Mouse (Mus musculus): ENCODE measurements at regions not wholly inside any gene's neighbourhood (a gene's known extent, or its start where the extent isn't known, plus 50 kb on each side); places are given as distances from the start of the nearest gene placed in this dataset.

DNA sequence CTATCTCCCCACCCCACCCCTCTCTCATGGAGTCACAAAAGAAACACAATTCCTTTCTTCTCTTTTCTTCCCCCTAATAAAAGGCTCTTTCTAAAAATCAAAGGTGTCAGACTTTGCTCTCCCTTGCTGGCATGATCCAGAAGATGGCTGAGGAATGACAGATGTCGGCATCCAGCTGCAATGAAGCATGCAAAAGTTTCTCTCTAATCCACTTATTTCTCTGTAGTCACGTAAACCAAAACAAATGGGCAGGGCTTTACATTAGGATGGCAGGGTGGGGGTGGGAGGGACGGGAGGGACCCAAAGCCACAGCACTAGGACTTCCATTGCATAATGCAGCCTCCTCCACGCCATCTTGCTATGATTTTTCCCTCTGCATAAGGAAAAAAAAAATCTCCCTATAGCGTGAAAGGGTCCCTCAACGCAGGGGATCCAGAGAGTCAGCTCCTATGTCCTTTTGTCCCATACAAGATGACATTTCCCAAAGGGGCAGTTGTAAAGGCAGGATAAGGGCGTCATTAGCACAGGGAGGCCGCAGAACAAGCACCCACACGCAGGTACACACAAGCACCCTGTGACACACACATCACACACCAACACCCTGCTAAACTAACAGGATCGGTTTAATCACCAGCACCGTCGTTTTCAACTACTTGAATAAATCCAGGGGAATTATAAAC is 437.1 kb downstream of the Zfp536 start:
- in situ Hi-C loops (cut with MboI, MseI): no loop called here

DNA sequence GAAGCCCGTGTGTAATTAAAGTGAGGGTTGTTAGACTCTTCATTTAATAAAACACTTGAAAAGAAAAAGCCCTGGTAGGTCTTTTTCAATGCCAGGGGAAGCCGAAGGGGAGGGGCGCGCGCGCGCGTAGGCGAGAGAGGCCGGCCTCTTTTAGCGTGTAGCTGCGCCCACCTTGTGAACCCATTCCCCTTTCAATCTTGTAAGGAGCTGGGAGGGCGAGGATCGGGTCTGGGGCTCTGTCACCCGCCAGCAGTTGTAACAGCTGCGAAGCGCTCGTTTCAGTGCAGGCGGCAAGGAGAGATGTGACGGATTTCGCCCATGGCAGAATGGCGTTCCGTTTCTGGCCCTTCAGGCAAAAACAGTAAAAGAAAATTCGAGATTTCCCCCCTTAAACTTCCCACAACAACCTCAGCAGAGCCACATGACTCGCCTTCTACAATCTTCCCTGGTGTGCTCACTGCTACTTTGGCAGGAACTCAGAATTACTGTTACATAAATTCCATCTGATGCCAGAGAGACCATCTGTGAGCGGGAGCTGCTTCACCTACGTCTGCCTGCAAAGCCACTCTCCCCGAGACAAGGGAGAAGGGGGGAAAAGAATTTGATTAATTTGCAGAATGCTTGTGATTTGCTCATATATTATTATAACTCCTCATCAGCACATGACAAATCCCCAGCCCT is 436.4 kb downstream of the Zfp536 start:
- in situ Hi-C loops (cut with MboI, MseI): no loop called here

DNA sequence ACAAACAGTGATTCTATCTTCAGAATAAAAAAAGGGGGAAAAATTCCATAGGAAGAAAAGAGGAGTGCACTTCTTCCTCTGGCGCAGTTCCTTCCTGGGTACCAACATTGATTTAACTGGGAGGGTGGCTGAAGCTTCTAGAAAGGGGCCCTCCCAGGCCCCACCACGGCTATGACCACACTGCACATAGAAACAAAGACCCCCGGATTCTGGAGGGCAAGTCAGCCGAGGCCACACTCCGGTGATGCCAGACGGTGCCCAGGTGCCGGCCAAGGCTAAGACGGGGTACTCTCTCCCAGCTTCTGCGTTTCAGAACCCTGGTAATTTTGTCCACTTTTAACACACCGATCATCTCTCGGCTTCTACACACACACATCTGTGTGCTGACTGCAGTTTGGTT is 435.8 kb downstream of the Zfp536 start:
- in situ Hi-C loops (cut with MboI, MseI): no loop called here

DNA sequence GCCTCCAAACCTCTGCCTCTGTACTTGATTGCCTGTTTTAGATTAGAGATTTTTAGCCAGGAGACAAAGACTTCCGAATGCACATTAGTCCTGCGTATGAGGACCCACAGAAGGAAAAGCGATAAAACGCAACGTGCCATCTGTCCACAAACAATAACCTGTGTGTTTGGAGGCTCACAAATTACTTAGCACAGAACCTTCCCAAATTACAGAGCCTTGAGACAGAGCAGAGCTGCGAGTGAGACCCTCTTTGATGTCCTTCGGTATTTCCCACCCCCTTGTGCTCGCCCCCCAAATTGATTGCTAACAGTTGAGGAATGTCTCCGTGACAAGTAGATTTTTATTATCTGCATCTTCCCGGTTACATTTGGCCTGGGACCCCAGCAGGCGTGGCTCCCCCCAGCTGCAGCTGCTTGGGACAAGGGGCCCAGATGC is 435.4 kb downstream of the Zfp536 start:
- in situ Hi-C loops (cut with MboI, MseI): no loop called here

DNA sequence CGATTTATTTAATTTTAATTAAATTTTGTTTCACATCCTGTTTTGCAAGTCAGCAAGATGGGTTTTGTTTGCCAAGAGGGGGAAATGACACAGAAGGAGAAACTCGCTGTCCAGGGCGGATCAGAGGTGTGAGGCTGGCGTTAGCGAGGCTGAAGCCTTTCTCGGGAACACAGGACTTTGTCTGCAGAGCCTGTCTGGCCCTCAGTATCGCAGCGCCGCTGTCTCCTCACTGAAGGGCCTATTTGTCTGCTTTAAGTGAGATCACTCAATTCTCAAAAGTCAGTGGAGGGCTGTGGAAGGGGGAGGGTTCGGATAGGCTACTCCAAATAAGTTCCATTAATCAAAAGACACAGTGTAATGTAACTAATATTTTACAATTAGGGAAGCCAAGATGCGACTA is 430.8 kb downstream of the Zfp536 start:
- in situ Hi-C loops (cut with MboI, MseI): loop anchor here in 1 of 2 experiments (5.0 kb wide), 1 partner anchor 1440 kb away; no protein-coding TSS in a partner anchor

DNA sequence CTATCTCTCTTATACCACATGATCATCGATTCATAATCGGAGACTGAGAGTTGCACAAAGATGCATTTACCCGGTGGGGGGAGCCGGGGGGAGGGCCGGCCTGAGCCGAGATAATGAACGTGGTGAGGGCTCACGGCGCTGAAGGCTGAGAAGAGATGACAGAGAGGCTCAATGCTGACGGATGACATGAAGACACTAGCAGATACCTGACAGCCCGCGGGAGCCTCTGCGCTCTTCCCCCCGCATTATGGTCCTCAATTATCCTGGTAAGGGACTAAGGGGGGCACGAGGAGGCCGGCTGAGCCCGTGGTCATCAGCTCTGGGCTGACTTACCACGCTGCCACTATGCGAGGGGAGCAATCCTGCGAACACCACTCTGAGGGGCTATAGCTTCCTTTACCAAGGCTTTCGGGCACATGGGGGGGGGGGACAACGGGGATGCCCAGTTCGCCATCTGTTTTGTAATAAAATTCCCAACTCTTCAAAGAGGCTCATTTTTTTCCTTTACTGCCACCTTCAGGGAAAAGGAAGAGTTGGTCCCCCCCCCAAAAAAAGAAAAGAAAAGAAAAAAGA is 430.3 kb downstream of the Zfp536 start:
- in situ Hi-C loops (cut with MboI, MseI): loop anchor here in 1 of 2 experiments (5.0 kb wide), 1 partner anchor 1441 kb away; no protein-coding TSS in a partner anchor

DNA sequence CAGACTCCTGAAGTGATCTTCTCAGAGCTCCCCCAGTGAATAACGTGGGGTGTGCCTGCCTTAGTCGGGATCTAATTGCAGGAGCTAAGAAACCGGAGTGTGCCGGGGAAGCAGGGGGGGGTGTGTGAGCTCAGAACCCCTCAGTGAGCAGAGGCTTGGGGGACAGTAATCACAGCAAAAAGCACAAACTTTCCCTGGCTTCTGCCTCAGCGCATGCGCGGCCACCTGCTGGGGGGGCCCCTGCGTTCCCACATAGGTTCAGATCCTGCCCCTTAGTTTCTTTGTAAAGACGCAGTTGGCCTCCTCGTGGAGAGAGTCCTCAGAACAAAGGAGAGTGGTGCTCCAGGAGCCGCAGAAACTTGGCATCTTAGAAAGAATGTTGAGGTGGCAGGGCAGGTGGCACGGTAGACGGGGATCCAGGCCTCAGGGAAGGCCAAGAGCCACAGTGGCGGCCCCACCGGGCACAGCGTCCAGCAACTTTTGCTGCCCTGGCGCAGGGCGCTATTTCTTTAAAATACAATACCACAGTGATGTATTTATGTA is 429.7 kb downstream of the Zfp536 start:
- in situ Hi-C loops (cut with MboI, MseI): loop anchor here in 1 of 2 experiments (5.0 kb wide), 1 partner anchor 1441 kb away; no protein-coding TSS in a partner anchor

DNA sequence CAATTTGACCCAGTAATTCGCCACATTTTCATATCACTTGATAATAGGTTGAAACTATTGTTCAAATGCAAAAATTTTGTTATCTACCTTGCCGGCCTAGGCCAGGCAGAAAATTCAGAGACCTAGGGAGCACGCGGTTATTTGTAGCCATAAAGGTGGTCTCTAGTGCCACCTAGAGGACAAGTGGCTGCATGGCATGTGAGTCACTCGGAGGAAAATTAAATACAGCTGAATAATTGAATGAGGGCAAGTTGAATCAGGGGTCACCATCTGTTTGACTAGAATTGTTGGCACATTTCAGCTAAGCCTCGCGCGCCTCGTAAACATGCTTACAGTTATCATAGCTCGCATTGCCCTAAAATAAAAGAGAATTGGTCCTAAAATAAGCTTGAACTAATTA is 427.4 kb downstream of the Zfp536 start:
- in situ Hi-C loops (cut with MboI, MseI): no loop called here

DNA sequence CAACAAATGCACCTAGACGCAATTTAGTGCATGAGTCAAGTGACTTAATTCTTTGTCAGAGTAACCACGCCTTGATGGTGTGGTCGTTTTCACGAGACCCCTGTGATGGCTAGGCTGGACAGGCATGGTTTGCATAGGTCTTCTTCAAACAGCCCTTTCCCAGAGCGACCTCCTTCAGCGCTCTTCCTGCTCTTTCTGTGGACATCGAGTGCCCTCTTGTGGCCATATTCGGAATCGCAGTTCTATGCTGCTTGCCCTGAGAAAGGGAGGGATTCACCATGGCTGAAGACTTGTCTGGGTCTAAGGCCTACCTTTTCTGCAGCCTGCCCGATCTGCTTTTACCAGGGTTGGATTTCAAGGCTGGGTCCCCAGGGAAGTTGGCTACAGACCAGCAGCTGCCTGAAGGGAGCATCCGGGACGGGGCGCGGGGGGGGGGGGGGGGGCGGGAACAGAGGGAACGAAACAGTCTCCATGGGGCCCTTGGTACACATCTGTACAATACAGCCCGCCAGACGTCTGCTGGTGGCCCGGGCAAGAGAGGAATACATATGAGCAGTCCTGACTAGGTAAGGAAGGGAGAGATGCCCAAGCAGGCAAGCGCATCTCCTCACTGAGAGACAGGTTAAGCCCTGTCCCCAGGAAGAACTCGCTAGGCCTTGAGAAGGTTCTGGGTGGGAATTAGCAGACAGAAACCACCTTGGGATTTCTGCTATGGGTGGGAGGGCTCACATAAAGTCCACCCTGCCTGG is 415.6 kb downstream of the Zfp536 start:
- in situ Hi-C loops (cut with MboI, MseI): loop anchor here (5.0 to 25.0 kb wide), 2 partner anchors 1456 to 1696 kb away; no protein-coding TSS in a partner anchor

DNA sequence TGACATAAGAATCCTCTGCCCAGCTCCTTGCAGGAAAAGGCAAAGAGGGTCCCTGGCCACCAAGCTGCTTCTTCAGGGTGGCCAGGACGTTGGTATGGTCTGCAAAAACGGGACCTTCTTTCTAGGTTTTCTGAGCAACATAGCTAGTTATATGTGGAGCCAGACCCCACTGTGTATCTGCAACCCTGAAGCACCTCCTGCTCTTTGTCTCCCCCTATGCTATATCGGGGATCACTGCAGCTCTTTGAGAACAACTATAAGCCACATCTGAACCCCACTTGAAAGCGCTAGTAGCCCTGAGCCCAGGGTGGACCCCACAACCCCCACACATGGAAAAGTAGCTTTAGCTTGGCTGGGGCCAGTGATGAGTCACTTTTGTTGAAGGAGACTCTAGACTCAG is 414.9 kb downstream of the Zfp536 start:
- in situ Hi-C loops (cut with MboI, MseI): loop anchor here (5.0 to 25.0 kb wide), 2 partner anchors 1456 to 1696 kb away; no protein-coding TSS in a partner anchor

DNA sequence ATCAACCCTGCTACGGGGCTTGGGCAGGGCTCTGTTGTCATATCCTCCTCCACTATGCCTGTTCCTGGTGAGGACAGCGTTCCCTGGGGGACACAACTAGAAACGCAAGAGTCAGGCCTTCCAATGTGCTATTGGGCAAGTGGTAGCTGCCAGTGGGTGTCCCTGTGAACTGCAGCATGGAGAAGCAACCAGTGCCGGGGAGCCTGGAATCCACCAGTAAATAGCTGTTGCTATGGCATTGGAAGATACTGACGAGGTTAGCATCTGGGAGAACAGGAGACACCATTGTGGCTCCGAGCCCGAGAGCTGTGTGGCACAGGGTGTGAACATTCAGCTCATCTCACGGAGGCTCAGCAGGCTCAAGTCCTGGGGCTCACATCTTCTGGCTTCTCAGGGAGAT is 414.0 kb downstream of the Zfp536 start:
- in situ Hi-C loops (cut with MboI, MseI): loop anchor here (5.0 to 25.0 kb wide), 2 partner anchors 1457 to 1697 kb away; no protein-coding TSS in a partner anchor

DNA sequence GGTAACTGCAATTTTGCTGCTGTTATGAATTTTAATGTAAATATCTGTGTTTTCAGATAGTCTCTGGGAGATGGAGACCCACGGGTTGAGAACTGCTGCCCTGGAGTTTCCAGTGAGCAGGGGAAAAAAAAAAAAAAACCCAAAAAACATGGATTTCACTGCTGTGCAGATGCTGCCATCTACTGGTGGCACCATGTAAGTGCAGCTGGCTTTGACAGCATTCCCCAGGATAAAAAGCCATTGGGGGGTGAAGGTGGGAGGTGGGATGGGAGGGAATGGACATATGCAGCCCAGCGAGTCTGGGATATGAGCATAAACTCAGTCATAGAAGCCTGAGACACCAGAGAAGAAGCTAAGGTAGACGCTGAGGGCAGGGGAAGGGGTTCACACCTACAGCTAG is 413.3 kb downstream of the Zfp536 start:
- in situ Hi-C loops (cut with MboI, MseI): loop anchor here (25.0 kb wide), 1 partner anchor 1698 kb away; no protein-coding TSS in a partner anchor

DNA sequence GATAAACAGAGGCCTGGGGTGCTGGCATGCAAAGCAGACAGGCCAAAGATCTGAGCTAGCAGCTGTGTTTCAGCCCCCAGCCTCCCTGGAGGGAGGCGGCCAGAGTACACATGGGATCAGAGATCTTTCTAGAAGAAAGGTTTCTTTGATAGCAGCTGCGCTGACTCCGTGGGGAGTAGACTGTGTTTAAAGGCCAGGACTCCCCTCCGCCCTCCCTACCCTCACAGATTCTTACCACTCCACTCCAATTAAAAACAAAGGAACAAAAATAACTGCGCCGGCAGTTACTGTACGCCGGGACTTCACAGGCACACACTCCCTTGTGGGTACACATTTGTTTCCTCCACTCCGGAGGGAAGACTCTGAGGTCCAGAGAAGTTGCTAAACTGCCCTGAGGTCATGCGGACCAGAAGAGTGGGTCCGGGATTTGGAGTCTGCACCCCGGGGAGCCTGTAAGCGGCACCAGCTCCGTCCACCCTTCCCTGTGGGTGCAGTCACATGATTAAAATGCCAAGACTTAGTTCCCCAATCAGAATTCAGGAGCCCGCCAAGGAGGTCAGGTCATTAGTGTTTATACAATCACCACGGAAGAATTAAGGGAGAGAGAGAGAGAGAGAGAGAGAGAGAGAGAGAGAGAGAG is 411.5 kb downstream of the Zfp536 start:
- in situ Hi-C loops (cut with MboI, MseI): loop anchor here (25.0 kb wide), 1 partner anchor 1700 kb away; no protein-coding TSS in a partner anchor

DNA sequence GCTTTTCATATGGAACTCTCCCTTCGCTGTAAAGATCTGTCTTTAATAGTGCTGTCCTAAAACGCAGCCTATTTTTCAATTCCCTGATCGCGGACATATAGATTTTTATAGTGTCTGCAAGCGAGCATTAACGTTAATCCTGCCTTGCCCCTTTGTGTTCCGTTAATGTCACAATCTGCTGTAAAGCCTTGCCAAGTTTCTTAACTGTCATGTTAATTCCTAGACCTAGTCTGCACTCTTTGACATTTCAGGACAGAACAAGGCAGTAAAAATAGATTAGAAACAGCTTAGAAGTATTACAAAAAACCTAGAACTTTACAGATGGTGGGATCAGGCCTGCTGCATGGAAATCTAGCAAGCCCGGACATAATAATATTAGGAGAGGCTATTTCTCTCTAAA is 410.6 kb downstream of the Zfp536 start:
- in situ Hi-C loops (cut with MboI, MseI): loop anchor here (25.0 kb wide), 1 partner anchor 1701 kb away; no protein-coding TSS in a partner anchor

DNA sequence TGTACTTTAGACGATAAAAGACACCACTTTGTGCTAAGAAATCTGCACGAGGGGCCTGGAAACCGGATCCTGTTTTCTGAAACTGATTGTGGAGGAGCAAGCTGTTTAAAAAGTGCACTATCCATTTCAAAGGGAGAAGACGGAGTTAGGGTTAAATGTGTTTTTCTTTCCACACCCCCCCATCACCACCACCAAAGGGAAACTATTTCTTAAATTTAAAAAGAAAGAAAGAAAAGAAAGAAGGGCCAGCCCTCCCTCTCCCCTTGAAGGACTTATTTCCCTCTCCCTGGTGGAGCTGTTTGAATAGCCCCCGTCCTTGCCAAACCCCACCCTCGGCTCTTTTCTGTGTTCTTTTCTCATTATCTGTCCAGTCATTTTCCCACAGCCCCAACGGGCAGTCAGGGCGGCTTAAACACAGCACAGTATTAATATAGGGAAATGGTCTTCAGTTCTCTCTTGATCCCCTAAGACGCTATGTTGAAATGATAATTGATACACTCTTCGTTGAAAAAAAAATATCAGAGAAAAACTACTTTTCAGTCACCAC is 409.7 kb downstream of the Zfp536 start:
- in situ Hi-C loops (cut with MboI, MseI): loop anchor here (25.0 kb wide), 1 partner anchor 1701 kb away; no protein-coding TSS in a partner anchor

DNA sequence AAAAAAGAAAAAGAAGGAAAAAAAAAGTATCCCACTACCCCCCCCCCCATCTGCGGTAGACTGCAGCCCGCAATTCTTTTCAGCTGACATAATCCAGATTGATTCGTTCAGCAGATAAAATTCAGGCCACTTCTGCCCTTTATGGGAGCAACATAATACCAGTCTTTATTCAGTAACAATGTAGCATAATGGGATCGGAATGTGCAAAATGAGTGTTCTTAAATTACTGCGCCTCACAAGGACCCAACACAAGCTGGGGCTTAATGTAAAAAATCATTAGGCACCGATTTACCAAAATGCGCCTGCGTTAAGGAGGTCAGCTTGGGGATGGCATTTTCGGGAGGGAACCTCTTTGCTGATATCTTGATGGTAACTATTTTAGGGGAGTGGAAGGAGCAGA is 409.2 kb downstream of the Zfp536 start:
- in situ Hi-C loops (cut with MboI, MseI): loop anchor here (25.0 kb wide), 1 partner anchor 1702 kb away; no protein-coding TSS in a partner anchor

DNA sequence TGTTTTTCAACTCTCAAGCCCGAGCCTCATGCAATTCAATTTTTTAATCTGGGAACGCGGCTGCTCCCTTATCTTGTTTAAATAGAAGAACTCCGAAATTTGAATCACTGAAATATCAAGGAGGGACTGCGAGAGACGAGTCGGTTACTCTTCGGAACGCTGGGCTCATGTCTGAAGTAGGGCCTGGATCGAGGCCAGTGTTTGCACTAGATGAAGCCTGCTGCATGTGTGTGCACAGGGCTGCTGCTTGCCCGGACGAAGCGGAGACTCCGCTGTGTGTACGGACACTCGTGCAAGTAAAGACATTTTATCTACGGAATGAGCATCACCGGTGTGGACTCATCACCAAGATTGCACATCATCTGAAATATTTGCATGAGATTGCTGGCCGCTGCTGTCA is 407.4 kb downstream of the Zfp536 start:
- in situ Hi-C loops (cut with MboI, MseI): loop anchor here (25.0 kb wide), 1 partner anchor 1704 kb away; no protein-coding TSS in a partner anchor

DNA sequence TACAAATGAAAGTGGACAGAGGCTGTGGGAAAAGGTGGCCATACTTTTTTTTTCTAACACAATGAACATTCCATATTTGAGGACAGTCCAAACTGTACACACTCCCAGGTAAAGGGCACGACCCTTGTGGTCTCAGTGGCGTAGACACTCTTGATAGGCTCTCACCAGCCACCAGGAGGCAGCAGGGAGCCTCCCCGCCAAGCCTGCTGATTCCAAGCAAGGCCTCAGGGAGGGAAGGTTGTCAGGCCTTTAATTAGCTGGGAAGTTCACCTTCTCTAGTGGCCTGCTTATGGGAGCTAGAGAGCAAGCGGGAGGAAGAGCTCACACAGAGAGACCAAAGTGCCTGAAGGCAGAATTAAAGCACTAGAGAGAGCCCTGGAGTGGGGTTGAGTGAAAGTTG is 403.7 kb downstream of the Zfp536 start:
- in situ Hi-C loops (cut with MboI, MseI): loop anchor here (5.0 to 25.0 kb wide), 4 partner anchors 408 to 1707 kb away; no protein-coding TSS in a partner anchor

DNA sequence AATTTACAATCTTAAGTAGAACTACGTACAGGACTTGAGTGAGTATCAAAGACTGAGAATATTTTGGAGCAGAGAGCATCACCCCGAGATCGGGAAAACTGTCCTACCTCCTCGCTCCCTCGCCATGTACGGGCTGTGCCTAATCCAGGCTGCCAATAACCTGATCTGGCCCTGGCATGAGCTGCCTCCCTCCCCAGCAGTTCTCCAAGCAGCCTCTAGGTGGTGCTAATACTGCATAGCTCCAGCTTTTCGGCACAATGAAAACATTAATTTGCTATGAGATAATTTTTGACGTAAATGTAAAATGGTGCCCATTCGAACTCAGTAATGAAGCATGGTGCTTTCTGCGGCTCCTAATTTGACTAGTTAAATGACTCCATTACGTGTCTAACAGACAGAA is 399.6 kb downstream of the Zfp536 start:
- in situ Hi-C loops (cut with MboI, MseI): loop anchor here (5.0 to 25.0 kb wide), 4 partner anchors 403 to 1712 kb away; no protein-coding TSS in a partner anchor

DNA sequence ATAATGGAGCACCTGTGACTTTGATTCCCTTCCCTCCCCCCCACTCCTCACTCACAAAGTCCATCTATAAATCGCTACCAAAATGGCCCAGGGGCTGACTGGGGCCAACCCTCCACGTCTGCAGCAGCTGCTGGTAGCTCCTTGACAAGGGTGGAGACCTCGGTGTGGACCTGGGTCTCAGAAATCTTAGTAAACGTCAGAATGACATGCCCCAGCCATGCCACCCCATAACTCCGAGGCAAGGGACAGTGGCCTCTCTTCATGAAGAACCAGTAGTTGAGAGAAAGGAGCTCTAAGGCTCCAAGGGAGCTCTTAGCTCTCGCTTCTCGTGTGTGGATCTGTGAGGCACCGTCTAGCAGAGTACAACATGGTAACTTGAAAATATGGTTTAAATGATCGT is 398.4 kb downstream of the Zfp536 start:
- in situ Hi-C loops (cut with MboI, MseI): loop anchor here in 1 of 2 experiments (10.0 to 25.0 kb wide), 2 partner anchors 770 to 912 kb away; no protein-coding TSS in a partner anchor
